In genomic region chr14:80000110-80000531, GRCm38 (mm10) we compare ENCODE assay signal across 11 mouse cellular contexts. TPM values are rescaled to one million over a fixed set of nuclear protein-coding genes. Genes with fewer than 3 reads are reported as not detected.
DNase-seq lines count a peak whose midpoint lies in the region; ATAC-seq and TF ChIP-seq lines count a peak whose summit lies in the region.
"Had no signal": no experiment of that assay in that cellular context is flagged by ENCODE, and none has a peak within 500 bp of the region (broad histone marks: within the 10 kb centered on the region; RNA-seq: fewer than 3 reads in every experiment).

No protein-coding gene starts in this region.

- H3K27me3 ChIP-seq in lung, postnatal 0 days (replicated peaks; ENCODE audit: insufficient read depth, low read length) = no peaks in the 10 kb centered on the region
- H3K27me3 ChIP-seq in intestine, embryonic 14.5 days (replicated peaks; ENCODE audit: control insufficient read depth, insufficient read depth, low read length) = no peaks in the 10 kb centered on the region
- no peaks in the 10 kb centered on the region for H3K27me3 ChIP-seq in kidney, embryonic 16.5 days (ENCODE audit: insufficient read depth, low read length)
- H3K27me3 ChIP-seq in stomach, embryonic 14.5 days (ENCODE audit: control insufficient read depth, insufficient read depth, low read length) = no peaks in the 10 kb centered on the region
- no peaks in the 10 kb centered on the region for H3K27me3 ChIP-seq in midbrain, embryonic 13.5 days

- 0 out of 2 replicates have a peak, but pooled peaks have one; percentile 19 for ATAC-seq in lung, postnatal 0 days
- ATAC-seq in intestine, embryonic 14.5 days (replicated peaks; ENCODE audit: low FRiP score, low TSS enrichment, low read depth) = 0 out of 2 replicates have a peak, but pooled peaks have one; percentile 72
- peak; percentile 91 for ATAC-seq in kidney, embryonic 16.5 days (ENCODE audit: low FRiP score, low TSS enrichment)
- peak; percentile 65; the same call in 1 of the 2 replicates for ATAC-seq in stomach, embryonic 14.5 days (ENCODE audit: insufficient number of reproducible peaks, insufficient read depth, low FRiP score, low read depth)
- ATAC-seq in midbrain, embryonic 13.5 days = no peak

- H3K4me2 ChIP-seq in lung, postnatal 0 days (replicated peaks; ENCODE audit: low read depth, low read length) = no peak overlapping the region
- H3K4me2 ChIP-seq in intestine, embryonic 14.5 days (ENCODE audit: low read length) = no peak overlapping the region
- H3K4me2 ChIP-seq in kidney, embryonic 16.5 days (replicated peaks; ENCODE audit: low read depth, low read length) = peak overlapping the region; percentile 8
- no peak overlapping the region for H3K4me2 ChIP-seq in stomach, embryonic 14.5 days (replicated peaks; ENCODE audit: low read depth, low read length)
- H3K4me2 ChIP-seq in midbrain, embryonic 13.5 days (replicated peaks) = no peak overlapping the region

- no peaks in the 10 kb centered on the region for H3K36me3 ChIP-seq in lung, postnatal 0 days (ENCODE audit: insufficient read depth, low read length)
- no peaks in the 10 kb centered on the region for H3K36me3 ChIP-seq in intestine, embryonic 14.5 days (ENCODE audit: control insufficient read depth, insufficient read depth, low read length)
- H3K36me3 ChIP-seq in kidney, embryonic 16.5 days (ENCODE audit: insufficient read depth, low read length) = no peaks in the 10 kb centered on the region
- no peaks in the 10 kb centered on the region for H3K36me3 ChIP-seq in stomach, embryonic 14.5 days (ENCODE audit: control insufficient read depth, insufficient read depth, low read length)
- no peaks in the 10 kb centered on the region for H3K36me3 ChIP-seq in midbrain, embryonic 13.5 days

- H3K4me3 ChIP-seq in lung, postnatal 0 days (ENCODE audit: low read depth, low read length) = no peak overlapping the region
- H3K4me3 ChIP-seq in intestine, embryonic 14.5 days (ENCODE audit: low read depth, low read length) = no peak overlapping the region
- H3K4me3 ChIP-seq in kidney, embryonic 16.5 days (ENCODE audit: low read length) = no peak overlapping the region
- no peak overlapping the region for H3K4me3 ChIP-seq in stomach, embryonic 14.5 days (ENCODE audit: low read depth, low read length)
- H3K4me3 ChIP-seq in midbrain, embryonic 13.5 days (replicated peaks) = no peak overlapping the region

- no peak overlapping the region for H3K9ac ChIP-seq in lung, postnatal 0 days (replicated peaks; ENCODE audit: low read depth)
- no peak overlapping the region for H3K9ac ChIP-seq in intestine, embryonic 14.5 days (ENCODE audit: low read length)
- no peak overlapping the region for H3K9ac ChIP-seq in kidney, embryonic 16.5 days (replicated peaks; ENCODE audit: low read length)
- H3K9ac ChIP-seq in stomach, embryonic 14.5 days (replicated peaks; ENCODE audit: low read depth, low read length) = no peak overlapping the region
- H3K9ac ChIP-seq in midbrain, embryonic 13.5 days (replicated peaks) = no peak overlapping the region

- TF ChIP-seq CTCF in lung, postnatal 0 days (IDR thresholded peaks at IDR 0.05) = no peak

- TF ChIP-seq EP300 in lung, postnatal 0 days (IDR thresholded peaks at IDR 0.05) = no peak

- H3K9me3 ChIP-seq in lung, postnatal 0 days (ENCODE audit: low read length) = no peaks in the 10 kb centered on the region
- H3K9me3 ChIP-seq in intestine, embryonic 14.5 days (ENCODE audit: control insufficient read depth, low read length) = no peaks in the 10 kb centered on the region
- no peaks in the 10 kb centered on the region for H3K9me3 ChIP-seq in kidney, embryonic 16.5 days (ENCODE audit: low read length)
- H3K9me3 ChIP-seq in stomach, embryonic 14.5 days (ENCODE audit: control insufficient read depth, low read depth, low read length) = no peaks in the 10 kb centered on the region
- no peaks in the 10 kb centered on the region for H3K9me3 ChIP-seq in midbrain, embryonic 13.5 days

- 36% methylated on average over 8 of the region's 8 CpGs for WGBS in lung, postnatal 0 days
- WGBS in intestine, embryonic 14.5 days = 47% methylated on average over 8 of the region's 8 CpGs
- WGBS in kidney, embryonic 16.5 days = 10% methylated on average over 8 of the region's 8 CpGs
- WGBS in stomach, embryonic 14.5 days = 58% methylated on average over 8 of the region's 8 CpGs
- WGBS in midbrain, embryonic 13.5 days = 64% methylated on average over 8 of the region's 8 CpGs

- H3K27ac ChIP-seq in lung, postnatal 0 days (ENCODE audit: low read length) = no peak overlapping the region
- H3K27ac ChIP-seq in intestine, embryonic 14.5 days (ENCODE audit: low read depth) = no peak overlapping the region
- H3K27ac ChIP-seq in kidney, embryonic 16.5 days (ENCODE audit: low read length) = peak overlapping the region; percentile 70
- no peak overlapping the region for H3K27ac ChIP-seq in stomach, embryonic 14.5 days (ENCODE audit: low read length)
- no peak overlapping the region for H3K27ac ChIP-seq in midbrain, embryonic 13.5 days

- DNase-seq in lung, postnatal 0 days (ENCODE audit: low spot score) = no peak
- no peak for DNase-seq in lung, adult 18-20 months
- DNase-seq in intestine, embryonic 14.5 days (ENCODE audit: low spot score) = no peak
- DNase-seq in spleen, adult 12 weeks (ENCODE audit: low spot score) = no peak
- DNase-seq in retina, postnatal 1 day = no peak
- DNase-seq: gastrocnemius, postnatal 10 days; heart, postnatal 10 days; lung, adult 2 months had no signal

- no peaks in the 10 kb centered on the region for H3K4me1 ChIP-seq in lung, postnatal 0 days (ENCODE audit: insufficient read depth, low read depth, low read length)
- no peaks in the 10 kb centered on the region for H3K4me1 ChIP-seq in intestine, embryonic 14.5 days (replicated peaks; ENCODE audit: control insufficient read depth, insufficient read depth, low read length)
- peaks cover 18% of the 10 kb centered on the region for H3K4me1 ChIP-seq in kidney, embryonic 16.5 days (ENCODE audit: insufficient read depth, low read length)
- no peaks in the 10 kb centered on the region for H3K4me1 ChIP-seq in stomach, embryonic 14.5 days (ENCODE audit: control insufficient read depth, insufficient read depth, low read length)
- H3K4me1 ChIP-seq in midbrain, embryonic 13.5 days (replicated peaks) = peaks cover 12% of the 10 kb centered on the region

RNA-seq across cellular contexts. Expression of gene Olfm4, which starts 16.2 kb away (rescaled TPM):
- 3.1 and 4.0 TPM in 2 replicates for polyA plus RNA-seq in lung, postnatal 0 days (2015; fragmentation: Nextera tagmentation; extraction: Ambion mirVana)
- polyA plus RNA-seq in intestine, embryonic 14.5 days (2014; fragmentation: Nextera tagmentation; extraction: Ambion mirVana) = 0.99 and 1.7 TPM in 2 replicates
- polyA plus RNA-seq in kidney, embryonic 16.5 days (2015; fragmentation: Nextera tagmentation; extraction: Ambion mirVana) = 1.8 and 1.9 TPM in 2 replicates
- 5.4 and 6.0 TPM in 2 replicates for polyA plus RNA-seq in stomach, embryonic 14.5 days (2014; fragmentation: Nextera tagmentation; extraction: Ambion mirVana)
- 0.66 and 0.96 TPM in 2 replicates for polyA plus RNA-seq in midbrain, embryonic 13.5 days (2015; fragmentation: Nextera tagmentation; extraction: Ambion mirVana)
- polyA plus RNA-seq: lung, adult 2 months had no signal
